Mouse (Mus musculus): ENCODE results near the gene Olfr1287.

The Olfr1287 gene

GRCm38 (mm10) chr2:111448842-111449241 lies at the start of gene Olfr1287:
Gene Olfr1287 (plus strand): TSS chr2:111449142.
- no peak for DNase-seq (ENCODE audit: low spot score in 2 of 2)

- DNase-seq (ENCODE audit: low spot score in 2 of 2) = no peak
These were observed 26.0 kb upstream of the Olfr1287 start, which contains the start of gene Olfr1286 for GRCm38 (mm10) chr2:111422931-111423330. Gene Olfr1286 (minus strand): TSS chr2:111423115.

GRCm38 (mm10) chr2:111473801-111474200 lies 24.9 kb downstream of the Olfr1287 start, which contains the start of gene Olfr1288:
Gene Olfr1288 (plus strand): TSS chr2:111474101.
- DNase-seq (ENCODE audit: low spot score in 2 of 2) = no peak

GRCm38 (mm10) chr2:111480519-111480918 lies 31.6 kb downstream of the Olfr1287 start, which contains the start of gene Olfr1289:
Gene Olfr1289 (plus strand): TSS chr2:111480819.
- DNase-seq (ENCODE audit: low spot score in 2 of 2) = no peak

GRCm38 (mm10) chr2:111493729-111494128 lies 44.8 kb downstream of the Olfr1287 start, which contains the start of gene Olfr1290:
Gene Olfr1290 (minus strand): TSS chr2:111493829.
- no peak for DNase-seq (ENCODE audit: low spot score in 2 of 2)

- DNase-seq (ENCODE audit: low spot score in 2 of 2) = no peak
These were observed 47.9 kb downstream of the Olfr1287 start, which contains the start of gene Olfr1291-ps1 for GRCm38 (mm10) chr2:111496880-111497279. Gene Olfr1291-ps1 (plus strand): TSS chr2:111497180.
